Mouse (Mus musculus): ENCODE results near the gene Bag2. TPM values are rescaled to one million over a fixed set of nuclear protein-coding genes. Genes with fewer than 3 reads are reported as not detected.
A peak's percentile ranks its signal among the peaks of the same experiment; 100 is the strongest.

Gene Bag2
- 10 to 100 TPM; 34.4 to 43.4 (median 38.5) TPM for total RNA-seq (2022)

- DNase-seq (ENCODE audit: low spot score): peak; percentile 36
Observed at GRCm38 (mm10) chr1:33757491-33758041, at the start of gene Bag2. Gene Bag2, minus strand, starts transcription at chr1:33757795.

- no peak for DNase-seq (ENCODE audit: low spot score)
Observed at GRCm38 (mm10) chr1:33803323-33803722, 45.7 kb upstream of the Bag2 start.

- DNase-seq (ENCODE audit: low spot score): no peak
Observed at GRCm38 (mm10) chr1:33799620-33800019, 42.0 kb upstream of the Bag2 start.

- no peak for DNase-seq (ENCODE audit: low spot score)
Observed at GRCm38 (mm10) chr1:33788493-33788892, 30.9 kb upstream of the Bag2 start.

GRCm38 (mm10) chr1:33788072-33788471 lies 30.5 kb upstream of the Bag2 start:
- DNase-seq (ENCODE audit: low spot score): no peak

GRCm38 (mm10) chr1:33784561-33784960 lies 27.0 kb upstream of the Bag2 start:
- DNase-seq (ENCODE audit: low spot score): no peak

- DNase-seq (ENCODE audit: low spot score): no peak
Observed at GRCm38 (mm10) chr1:33776175-33776611, 18.6 kb upstream of the Bag2 start.

GRCm38 (mm10) chr1:33772106-33772505 lies 14.5 kb upstream of the Bag2 start:
- no peak for DNase-seq (ENCODE audit: low spot score)

- no peak for DNase-seq (ENCODE audit: low spot score)
Observed at GRCm38 (mm10) chr1:33771621-33772020, 14.0 kb upstream of the Bag2 start.

- DNase-seq (ENCODE audit: low spot score): no peak
Observed at GRCm38 (mm10) chr1:33768827-33769226, 11.2 kb upstream of the Bag2 start.

- DNase-seq (ENCODE audit: low spot score): no peak
Observed at GRCm38 (mm10) chr1:33768091-33768787, 10.6 kb upstream of the Bag2 start.

- DNase-seq (ENCODE audit: low spot score): no peak
Observed at GRCm38 (mm10) chr1:33766520-33767508, 9.2 kb upstream of the Bag2 start.

- no peak for DNase-seq (ENCODE audit: low spot score)
Observed at GRCm38 (mm10) chr1:33765468-33766080, 8.0 kb upstream of the Bag2 start.

- no peak for DNase-seq (ENCODE audit: low spot score)
Observed at GRCm38 (mm10) chr1:33763826-33764225, 6.2 kb upstream of the Bag2 start.

- DNase-seq (ENCODE audit: low spot score): no peak
Observed at GRCm38 (mm10) chr1:33758488-33758887, 893 bp upstream of the Bag2 start.

- no peak for DNase-seq (ENCODE audit: low spot score)
Observed at GRCm38 (mm10) chr1:33757033-33757413, 572 bp downstream of the Bag2 start.

GRCm38 (mm10) chr1:33756258-33757032 lies 1.1 kb downstream of the Bag2 start:
- no peak for DNase-seq (ENCODE audit: low spot score)

- DNase-seq (ENCODE audit: low spot score): no peak
Observed at GRCm38 (mm10) chr1:33755799-33756198, 1.8 kb downstream of the Bag2 start.

- no peak for DNase-seq (ENCODE audit: low spot score)
Observed at GRCm38 (mm10) chr1:33754965-33755735, 2.4 kb downstream of the Bag2 start.

- no peak for DNase-seq (ENCODE audit: low spot score)
Observed at GRCm38 (mm10) chr1:33754089-33754488, 3.5 kb downstream of the Bag2 start.

Measured in heart, adult 8-10 months (tissue).